Mouse (Mus musculus) olfactory bulb, adult 2 months (tissue): Measurements from ENCODE around the gene Clip1. TPM values are rescaled to one million over a fixed set of nuclear protein-coding genes. Genes with fewer than 3 reads are reported as not detected.

Experiments
- H3K27ac ChIP-seq: fragments of 200-500 bp; 2 replicates; pipeline ENCODE4 v1.5.1; 2012; ENCODE audit warnings: low read depth, low read length; ENCODE audit not compliant: insufficient read depth
- H3K4me1 ChIP-seq: fragments of 200-500 bp; 2 replicates; pipeline ENCODE4 v1.6.1; 2012; ENCODE audit warnings: low read length; ENCODE audit not compliant: control insufficient read depth, insufficient read depth
- H3K4me3 ChIP-seq: fragments of 200-500 bp; 2 replicates; pipeline ENCODE4 v1.5.1; 2012; ENCODE audit warnings: mild to moderate bottlenecking, low read depth, low read length, moderate library complexity; ENCODE audit not compliant: insufficient read depth
- CTCF ChIP-seq: fragments of 200-500 bp; IDR thresholded peaks from 2 replicates; pipeline ENCODE4 v1.5.1; 2012; ENCODE audit warnings: low read depth, mild to moderate bottlenecking, low read length, moderate library complexity; ENCODE audit not compliant: insufficient read depth
- POLR2A ChIP-seq: fragments of 200-500 bp; IDR thresholded peaks from 2 replicates; pipeline ENCODE4 v1.6.1; 2012; ENCODE audit warnings: mild to moderate bottlenecking, low read depth, low read length, moderate library complexity; ENCODE audit not compliant: insufficient read depth
- whole genome bisulfite sequencing: fragments of 180-500 bp; shearing (Covaris S2); methylation state at CpG from one replicate; pipeline ENCODE4 v1.1.7; 2018; 5-methylcytosine and 5-hydroxymethylcytosine counted together
- polyA plus RNA-seq: library from polyadenylated mRNA; stranded (reverse); fragments of >200 nt; gene quantifications from 2 replicates; pipeline ENCODE4 v1.2.4, GENCODE M21; 2012; ENCODE audit warnings: low replicate concordance; ENCODE audit not compliant: missing spikeins, insufficient read depth, insufficient read length

The Clip1 gene
- polyA plus RNA-seq, 1 experiment = not detected

GRCm38 (mm10) chr5:123699198-123699597 lies 14.8 kb upstream of the Clip1 start:
- 22% methylated on average over 3 of the region's 3 CpGs for WGBS
- no peak overlapping the region for H3K4me3 ChIP-seq

GRCm38 (mm10) chr5:123696961-123697360 lies 12.5 kb upstream of the Clip1 start:
- Histone ChIP-seq H3K4me3 (no peak overlapping the region), H3K27ac (no peak overlapping the region), H3K4me1 (peaks cover 7% of the 10 kb centered on the region)
- WGBS = 84% methylated on average over 4 of the region's 4 CpGs
- no peak for TF ChIP-seq CTCF
- no peak for TF ChIP-seq POLR2A

More at GRCm38 (mm10) chr5:123699198-123699597, 14.8 kb upstream of the Clip1 start:
- TF ChIP-seq POLR2A (no peak), CTCF (peak; percentile 40; the same call in 1 of the 2 replicates)
- peaks cover 7% of the 10 kb centered on the region for H3K4me1 ChIP-seq
- no peak overlapping the region for H3K27ac ChIP-seq

- no peak overlapping the region for H3K27ac ChIP-seq
- no peak overlapping the region for H3K4me3 ChIP-seq
- peaks cover 7% of the 10 kb centered on the region for H3K4me1 ChIP-seq
- TF ChIP-seq CTCF (no peak), POLR2A (no peak)
- 84% methylated on average over 7 of the region's 7 CpGs for WGBS
Measured at GRCm38 (mm10) chr5:123696244-123696643, 11.8 kb upstream of the Clip1 start.

GRCm38 (mm10) chr5:123694468-123694867 lies 10.1 kb upstream of the Clip1 start:
- 44% methylated on average over 6 of the region's 6 CpGs for WGBS
- Histone ChIP-seq H3K27ac (no peak overlapping the region), H3K4me3 (no peak overlapping the region), H3K4me1 (no peaks in the 10 kb centered on the region)
- no peak for TF ChIP-seq CTCF
- no peak for TF ChIP-seq POLR2A

GRCm38 (mm10) chr5:123683377-123684220 lies 819 bp downstream of the Clip1 start:
- peak overlapping the region; percentile 98 for H3K27ac ChIP-seq
- H3K4me3 ChIP-seq = peak overlapping the region; percentile 99
- WGBS = under 1% methylated on average over 90 of the region's 92 CpGs
- H3K4me1 ChIP-seq = peaks cover 10% of the 10 kb centered on the region; the same call in 1 of the 2 replicates
- no peak for TF ChIP-seq CTCF
- TF ChIP-seq POLR2A = no peak

GRCm38 (mm10) chr5:123683043-123683376 lies 1.4 kb downstream of the Clip1 start:
- 3% methylated on average over 6 of the region's 6 CpGs for WGBS
- Histone ChIP-seq H3K27ac (no peak overlapping the region), H3K4me3 (peak overlapping the region; percentile 99; the same call in 1 of the 2 replicates), H3K4me1 (peaks cover 10% of the 10 kb centered on the region; the same call in 1 of the 2 replicates)
- TF ChIP-seq POLR2A (no peak), CTCF (no peak)

GRCm38 (mm10) chr5:123682372-123682771 lies 2.0 kb downstream of the Clip1 start:
- TF ChIP-seq CTCF = no peak
- no peak for TF ChIP-seq POLR2A
- Histone ChIP-seq H3K4me1 (peaks cover 10% of the 10 kb centered on the region; the same call in 1 of the 2 replicates), H3K27ac (0 out of 2 replicates have a peak overlapping the region, but pooled peaks have one; percentile 4), H3K4me3 (0 out of 2 replicates have a peak overlapping the region, but pooled peaks have one; percentile 0)
- WGBS = 45% methylated on average over 4 of the region's 4 CpGs

GRCm38 (mm10) chr5:123679546-123680263 lies 4.7 kb downstream of the Clip1 start:
- no peak overlapping the region for H3K4me3 ChIP-seq
- TF ChIP-seq POLR2A (no peak), CTCF (no peak)
- no peak overlapping the region for H3K27ac ChIP-seq
- 38% methylated on average over 5 of the region's 5 CpGs for WGBS
- H3K4me1 ChIP-seq = peaks cover 11% of the 10 kb centered on the region; the same call in 1 of the 2 replicates

- H3K4me1 ChIP-seq = peaks cover 11% of the 10 kb centered on the region; the same call in 1 of the 2 replicates
- TF ChIP-seq CTCF (no peak), POLR2A (no peak)
- WGBS = 74% methylated on average over 3 of the region's 3 CpGs
- no peak overlapping the region for H3K27ac ChIP-seq
- H3K4me3 ChIP-seq = no peak overlapping the region
Measured at GRCm38 (mm10) chr5:123679106-123679505, 5.3 kb downstream of the Clip1 start.
